Mouse (Mus musculus) retina, embryonic 14.5 days (tissue): ENCODE data around the gene Sema5a.

Experiments used
- DNase-seq: peaks from one replicate; pipeline ENCODE4 v3.0.0-alpha.2; 2015; ENCODE audit warnings: low spot score

Sema5a gene

GRCm38 (mm10) chr15:32546746-32547145 lies 302.1 kb downstream of the Sema5a start:
- DNase-seq = no peak

DNA sequence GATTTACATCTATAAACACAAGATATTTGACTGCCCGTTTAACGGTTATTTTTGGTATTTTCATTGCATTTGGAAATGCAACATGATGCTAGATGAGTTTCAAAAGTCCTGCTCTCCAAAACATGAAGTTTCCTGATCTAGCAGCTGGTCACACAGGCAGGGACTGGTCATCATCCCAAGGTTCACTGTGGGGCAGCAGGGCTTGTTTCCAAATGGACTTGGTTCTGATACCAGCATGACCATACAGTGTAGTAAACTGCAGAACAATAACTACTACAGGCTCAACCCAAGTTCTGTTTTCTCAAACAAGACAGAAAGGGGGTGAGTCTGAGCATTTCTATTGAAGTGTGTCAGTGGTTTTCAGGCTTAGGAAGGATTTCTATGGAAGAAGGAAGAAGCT lies 314.3 kb downstream of the Sema5a start:
- no peak for DNase-seq

GRCm38 (mm10) chr15:32562600-32562999 lies 318.0 kb downstream of the Sema5a start:
- DNase-seq = no peak

DNA sequence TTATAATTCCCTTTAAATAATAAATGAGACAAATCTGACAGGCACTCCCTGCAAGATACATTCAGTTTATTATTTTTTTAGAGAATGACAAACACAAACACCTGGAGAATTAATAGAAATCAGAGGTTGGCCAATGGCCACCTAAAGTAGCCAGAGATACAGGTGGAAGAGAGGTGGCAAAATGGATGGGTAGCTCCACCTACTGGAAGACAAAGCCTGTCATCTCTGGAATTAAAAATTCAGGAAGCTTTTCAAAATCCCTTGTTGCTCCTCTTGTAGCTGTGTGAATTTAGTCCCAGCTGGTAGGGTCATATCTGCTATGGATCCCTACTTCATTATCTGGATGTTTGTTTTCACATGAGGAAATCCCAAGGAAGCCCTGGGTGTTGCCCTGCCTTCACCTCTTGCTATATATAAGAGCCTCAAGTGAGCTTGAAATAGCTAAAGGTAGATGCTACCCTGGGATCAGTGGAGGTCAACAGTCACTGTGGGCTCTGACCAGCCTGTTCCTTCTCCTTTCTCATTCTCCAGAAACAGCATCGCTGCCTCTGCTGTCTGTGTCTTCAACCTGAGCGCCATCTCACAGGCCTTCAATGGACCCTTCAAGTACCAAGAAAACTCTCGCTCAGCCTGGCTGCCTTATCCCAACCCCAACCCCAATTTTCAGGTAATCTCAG lies 323.7 kb downstream of the Sema5a start:
- DNase-seq = peak; percentile 51

GRCm38 (mm10) chr15:32568858-32569387 lies 324.3 kb downstream of the Sema5a start:
- peak; percentile 81 for DNase-seq

GRCm38 (mm10) chr15:32574327-32574726 lies 329.7 kb downstream of the Sema5a start:
- peak; percentile 20 for DNase-seq

DNA sequence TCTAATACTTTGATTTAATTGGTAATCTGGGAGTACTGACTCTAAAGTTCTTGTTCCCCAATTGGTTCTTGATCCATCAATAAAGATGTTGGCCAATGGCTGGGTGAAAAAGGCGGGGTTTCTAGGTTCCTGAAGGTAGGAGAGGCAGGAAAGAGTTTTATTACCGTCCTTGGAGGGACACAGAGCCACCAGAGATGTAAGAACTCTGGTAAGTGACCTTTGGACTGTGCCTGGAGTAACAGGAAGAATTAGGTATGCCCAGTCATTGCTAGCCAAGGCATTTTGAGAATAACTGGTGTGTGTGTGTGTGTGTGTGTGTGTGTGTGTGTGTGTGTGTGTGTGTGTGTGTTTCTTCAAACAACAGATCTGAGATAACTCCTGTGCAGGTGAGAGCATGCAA lies 330.6 kb downstream of the Sema5a start:
- DNase-seq = no peak

- DNase-seq = no peak
These were observed 334.7 kb downstream of the Sema5a start for GRCm38 (mm10) chr15:32579351-32579750.

GRCm38 (mm10) chr15:32590641-32591040 lies 346.0 kb downstream of the Sema5a start:
- no peak for DNase-seq

GRCm38 (mm10) chr15:32593746-32594145 lies 349.1 kb downstream of the Sema5a start:
- no peak for DNase-seq

DNA sequence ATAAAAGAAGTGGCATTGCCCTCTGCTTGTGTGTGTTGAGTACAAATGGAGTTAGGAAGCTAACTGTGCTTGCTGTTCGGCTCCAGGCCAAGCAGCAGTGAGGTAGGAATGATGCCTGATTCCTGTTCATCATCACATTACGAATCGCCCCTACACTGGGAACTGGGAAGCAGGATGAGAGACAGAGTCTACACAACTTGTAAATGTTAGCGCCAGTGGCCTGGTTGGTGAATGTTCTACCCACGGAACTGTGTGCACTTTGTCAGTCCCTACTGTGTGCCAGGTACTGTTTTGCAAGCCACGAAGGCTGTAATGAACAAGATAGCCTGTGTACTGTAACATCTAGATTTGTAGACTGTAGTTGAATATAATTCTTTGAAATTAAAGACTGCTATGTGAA lies 352.0 kb downstream of the Sema5a start:
- no peak for DNase-seq

- peak; percentile 71 for DNase-seq
These were observed 352.6 kb downstream of the Sema5a start for GRCm38 (mm10) chr15:32597189-32597588.

DNA sequence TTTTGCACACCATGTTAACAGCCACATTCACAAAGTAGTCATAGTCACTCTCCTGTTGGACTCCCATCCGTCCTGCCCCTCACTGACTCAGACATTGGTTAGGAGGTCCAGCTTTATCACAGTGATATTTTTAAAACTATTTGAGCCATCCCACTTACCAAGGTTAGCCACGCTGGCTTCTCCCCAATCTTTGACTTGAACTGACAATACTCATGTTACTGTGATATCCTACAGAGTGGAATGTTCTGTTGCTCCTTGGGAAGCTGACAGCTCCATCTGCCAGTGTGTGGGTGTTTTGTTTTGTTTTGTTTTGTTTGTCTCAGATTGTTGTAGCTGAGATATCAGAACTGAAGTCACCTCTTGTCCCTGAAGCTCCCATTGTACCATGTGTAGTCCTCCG lies 362.6 kb downstream of the Sema5a start:
- no peak for DNase-seq

DNA sequence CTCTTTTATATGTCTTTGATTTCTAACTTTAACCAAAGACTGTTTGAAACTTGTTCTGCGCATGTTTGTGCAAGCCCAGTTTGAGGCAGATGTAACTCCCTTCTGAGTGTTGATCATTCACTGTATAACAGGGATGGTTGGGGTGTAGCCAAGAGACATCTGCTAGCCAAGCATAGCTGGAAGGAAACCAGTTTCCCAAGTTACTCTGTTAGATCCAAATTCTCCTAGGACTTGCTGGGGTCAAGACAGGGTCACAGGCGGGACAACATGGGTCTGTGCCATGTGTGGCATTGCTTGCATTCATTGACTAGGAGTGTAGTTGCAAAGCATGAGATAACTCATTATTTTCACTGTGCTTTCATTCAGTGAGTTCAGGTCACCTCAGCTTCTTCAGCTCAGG lies 366.2 kb downstream of the Sema5a start:
- DNase-seq = no peak

GRCm38 (mm10) chr15:32611201-32611600 lies 366.6 kb downstream of the Sema5a start:
- no peak for DNase-seq

- DNase-seq = no peak
These were observed 369.1 kb downstream of the Sema5a start for GRCm38 (mm10) chr15:32613718-32614117.

GRCm38 (mm10) chr15:32615773-32616172 lies 371.2 kb downstream of the Sema5a start:
- DNase-seq = no peak

DNA sequence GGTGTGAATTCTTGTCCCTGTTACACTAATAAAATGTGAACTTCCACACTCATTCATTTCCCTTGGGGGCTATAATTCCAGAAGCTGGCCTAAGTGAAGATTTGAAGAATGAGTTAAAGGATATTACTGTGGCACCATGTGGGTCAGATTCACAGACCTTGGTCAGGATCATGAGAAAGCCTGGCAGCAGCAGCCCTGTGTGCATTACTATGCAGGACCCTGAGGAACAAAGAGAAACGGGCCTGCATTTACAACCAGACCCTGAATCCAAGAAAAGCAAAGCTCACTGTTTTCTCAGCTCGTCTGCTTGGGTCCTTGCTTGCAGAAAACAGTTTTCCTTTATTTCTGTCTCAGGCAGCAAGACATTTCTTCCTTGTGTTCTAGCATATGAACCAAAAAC lies 374.6 kb downstream of the Sema5a start:
- DNase-seq = no peak

DNA sequence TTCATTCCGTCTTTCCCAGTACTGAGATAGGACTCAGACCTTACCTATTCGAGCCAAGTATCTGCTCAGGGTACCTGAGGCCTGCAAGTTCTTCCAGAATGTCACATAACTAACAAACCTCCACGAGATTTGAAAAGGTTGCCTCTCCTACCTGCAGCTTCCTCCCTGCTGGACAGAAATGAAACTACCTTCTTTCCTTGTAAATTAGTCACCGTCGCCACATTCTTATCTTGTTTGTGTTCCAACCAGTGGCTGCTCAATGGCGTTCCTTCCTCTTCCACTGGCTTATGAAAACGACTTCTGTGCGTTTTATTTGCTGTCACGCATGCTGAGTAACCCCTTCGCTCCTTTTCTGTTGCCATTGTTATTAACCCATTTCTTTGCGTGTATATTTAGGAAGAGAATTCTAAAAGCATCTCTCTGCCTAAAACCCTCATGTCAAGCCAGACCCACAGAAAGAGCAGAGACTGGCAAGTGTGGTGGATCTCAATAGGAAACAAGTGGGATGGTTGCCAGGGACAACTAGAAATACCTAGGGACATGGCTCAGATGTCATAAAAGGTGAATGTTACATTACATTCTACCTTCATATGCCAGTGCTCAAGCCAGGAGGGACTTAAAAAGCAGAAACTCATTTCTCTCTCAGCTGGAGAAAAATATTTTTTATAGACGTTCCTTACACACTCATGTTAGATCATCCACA lies 378.6 kb downstream of the Sema5a start:
- DNase-seq = no peak

GRCm38 (mm10) chr15:32624106-32624505 lies 379.5 kb downstream of the Sema5a start:
- DNase-seq = peak; percentile 63

DNA sequence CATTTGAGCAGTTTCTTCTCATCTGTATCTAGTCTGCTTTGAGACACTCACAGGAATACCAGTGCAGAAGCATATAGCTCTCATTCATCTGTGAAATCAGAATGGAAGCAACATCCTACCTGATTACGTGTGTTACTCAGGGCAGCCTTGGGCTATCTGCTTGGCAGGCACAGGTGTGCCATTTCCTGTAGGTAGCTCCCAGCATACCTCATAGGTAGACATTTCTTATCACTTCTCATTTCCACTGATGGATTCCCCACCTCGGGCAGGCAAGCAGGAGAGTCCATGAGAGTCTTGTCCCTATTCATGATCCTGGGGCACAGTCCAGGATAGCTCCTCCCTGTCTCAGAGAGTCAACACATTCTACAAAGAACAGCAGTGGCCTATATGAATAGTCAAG lies 381.4 kb downstream of the Sema5a start:
- no peak for DNase-seq

DNA sequence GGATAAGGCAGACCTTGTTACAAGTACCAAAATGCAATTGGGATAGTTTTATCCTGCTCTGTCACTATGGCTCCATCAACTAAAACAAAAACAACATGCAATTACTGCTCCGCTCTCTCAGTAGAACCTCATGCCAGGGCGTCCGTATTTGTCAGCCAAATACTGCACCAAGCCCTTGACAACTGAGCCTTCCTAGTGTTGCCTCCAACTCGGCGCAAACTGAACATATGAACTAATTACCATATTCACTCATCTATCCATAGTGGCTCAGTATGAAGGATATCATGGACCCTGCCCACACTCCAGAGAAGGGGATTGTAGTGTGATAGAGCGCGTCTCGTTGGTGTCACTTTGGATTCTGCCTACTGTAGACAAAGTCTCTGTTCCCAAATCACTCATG lies 389.1 kb downstream of the Sema5a start:
- no peak for DNase-seq

DNA sequence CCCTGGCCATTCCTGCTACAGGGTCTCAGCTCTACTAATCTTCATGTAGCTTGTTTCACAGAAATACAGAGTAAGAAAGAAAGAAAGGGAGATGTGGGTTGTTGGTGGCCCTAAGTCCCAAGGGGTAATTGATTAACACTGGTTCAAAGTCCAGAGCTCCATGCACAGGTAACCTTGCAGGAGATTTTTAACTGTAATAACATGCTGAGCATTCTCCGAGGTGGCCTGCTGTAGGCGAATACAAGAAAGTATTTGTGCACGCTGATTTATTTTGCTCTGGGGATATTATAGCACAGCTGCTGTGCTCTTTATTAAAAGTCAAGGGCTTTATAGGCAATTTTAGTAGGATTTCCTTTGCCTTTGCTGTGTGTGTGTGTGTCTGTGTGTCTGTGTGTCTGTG lies 393.3 kb downstream of the Sema5a start:
- DNase-seq = no peak
